8 mouse cellular contexts compared by ENCODE assay signal in the genomic region with DNA sequence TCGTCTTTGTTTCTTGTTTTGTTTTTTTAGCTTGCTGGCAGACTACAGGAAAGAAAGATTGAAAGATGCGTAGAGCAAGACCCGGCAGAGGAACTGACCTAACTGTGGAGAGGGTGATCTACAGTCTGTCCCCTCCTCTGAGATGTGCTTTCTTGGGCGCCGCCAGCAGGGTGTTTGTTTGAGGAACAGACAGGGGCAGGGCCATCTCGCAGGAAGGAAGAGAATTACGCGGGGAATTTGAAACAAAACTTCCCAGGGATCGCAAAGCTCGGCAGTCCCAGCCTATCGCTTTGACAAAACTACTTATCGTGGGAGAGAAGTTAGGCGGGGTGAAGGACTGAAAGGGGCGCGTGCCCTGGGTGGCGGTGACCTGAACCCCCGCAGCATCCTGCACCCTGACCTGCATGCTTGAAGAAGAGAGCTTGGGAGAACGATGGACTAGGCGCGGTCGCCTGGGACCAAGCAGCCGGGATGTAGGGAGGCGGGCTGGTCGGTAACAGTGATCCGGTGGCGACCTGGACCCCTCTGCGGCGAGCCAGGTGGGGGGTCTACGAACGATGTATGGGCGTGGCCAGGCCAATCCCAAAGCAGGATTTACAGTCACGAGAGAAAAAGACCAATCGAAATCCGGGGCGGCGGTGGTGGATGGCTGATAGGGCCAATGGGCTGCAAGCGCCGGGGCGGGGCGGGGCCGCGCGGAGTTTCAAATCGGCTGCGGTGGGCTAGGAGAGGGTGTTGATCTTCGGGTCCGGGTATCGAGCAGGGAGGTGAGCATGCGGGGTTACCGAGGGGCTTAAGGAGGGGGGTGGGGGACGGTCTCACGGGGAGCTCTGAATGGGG. TPM values are rescaled to one million over a fixed set of nuclear protein-coding genes. Genes with fewer than 3 reads are reported as not detected.
DNase-seq lines count a peak whose midpoint lies in the region; ATAC-seq and TF ChIP-seq lines count a peak whose summit lies in the region.

A gene (plus strand): TSS at position 265 of the 840 bp plus-strand sequence.

- peak; percentile 74 for DNase-seq in c-Kit-positive CD71-negative TER-119-negative erythroid progenitor cells, embryonic 14.5 days (ENCODE audit: low read depth)
- peak; percentile 90 to 91 for DNase-seq in heart, postnatal 10 days
- peak; percentile 64 to 81 for DNase-seq in layer of hippocampus, adult 18-20 months (ENCODE audit: low spot score in 2 of 2)
- DNase-seq in lung, embryonic 14.5 days: peak; percentile 97
- peak; percentile 92 for DNase-seq in thymus, adult 2 months

- H3K4me1 ChIP-seq in E14TG2a.4 (replicated peaks; ENCODE audit: low read depth, low read length): peaks cover 20% of the 10 kb centered on the region
- peaks cover 64% of the 10 kb centered on the region for H3K4me1 ChIP-seq in forebrain, embryonic 13.5 days
- peaks cover 11% of the 10 kb centered on the region; the same call in 1 of the 2 replicates for H3K4me1 ChIP-seq in lung, embryonic 14.5 days (ENCODE audit: insufficient read depth)
- peaks cover 27% of the 10 kb centered on the region for H3K4me1 ChIP-seq in thymus, adult 2 months (replicated peaks; ENCODE audit: control insufficient read depth, insufficient read depth, low read length)

- peaks cover 33% of the 10 kb centered on the region for H3K27me3 ChIP-seq in E14TG2a.4 (ENCODE audit: insufficient read depth, low read length)
- H3K27me3 ChIP-seq in forebrain, embryonic 13.5 days: no peaks in the 10 kb centered on the region
- no peaks in the 10 kb centered on the region for H3K27me3 ChIP-seq in lung, embryonic 14.5 days (ENCODE audit: insufficient read depth, low read length)
- H3K27me3 ChIP-seq in thymus, adult 2 months (ENCODE audit: control insufficient read depth, insufficient read depth, low read length): no peaks in the 10 kb centered on the region

- peak within 1 kb of the TSS; percentile 84 for H3K4me3 ChIP-seq in E14TG2a.4 (replicated peaks; ENCODE audit: low read length)
- H3K4me3 ChIP-seq in forebrain, embryonic 13.5 days: peak within 1 kb of the TSS; percentile 74
- H3K4me3 ChIP-seq in lung, embryonic 14.5 days (ENCODE audit: low read depth, low read length): peak within 1 kb of the TSS; percentile 68
- peak within 1 kb of the TSS; percentile 85 for H3K4me3 ChIP-seq in thymus, adult 2 months (ENCODE audit: control insufficient read depth, insufficient read depth, low read length)

- H3K36me3 ChIP-seq in E14TG2a.4 (ENCODE audit: insufficient read depth, low read length): peaks cover 41% of the 10 kb centered on the region
- H3K36me3 ChIP-seq in forebrain, embryonic 13.5 days (ENCODE audit: poor library complexity, severe bottlenecking): peaks cover 31% of the 10 kb centered on the region
- H3K36me3 ChIP-seq in lung, embryonic 14.5 days (ENCODE audit: insufficient read depth): peaks cover 30% of the 10 kb centered on the region
- no peaks in the 10 kb centered on the region for H3K36me3 ChIP-seq in thymus, adult 2 months (ENCODE audit: control insufficient read depth, insufficient read depth, low read length)

- intact Hi-C loops in heart, postnatal 10 days (cut with DNase I): no loop called here

- 1% methylated on average over 52 of the region's 52 CpGs for WGBS in forebrain, embryonic 13.5 days
- WGBS in lung, embryonic 14.5 days: under 1% methylated on average over 52 of the region's 52 CpGs
- 1% methylated on average over 52 of the region's 52 CpGs for WGBS in thymus, adult 2 months

- peak; percentile 95 for ATAC-seq in forebrain, embryonic 13.5 days
- ATAC-seq in lung, embryonic 14.5 days (ENCODE audit: insufficient read depth): peak; percentile 94
- peak; percentile 56 for ATAC-seq in neutrophil, adult 5-6 weeks (ENCODE audit: extremely low read depth, insufficient number of reproducible peaks, low FRiP score, poor library complexity, severe bottlenecking)

- H3K9me3 ChIP-seq in E14TG2a.4 (ENCODE audit: low read length): no peaks in the 10 kb centered on the region
- H3K9me3 ChIP-seq in forebrain, embryonic 13.5 days (replicated peaks): no peaks in the 10 kb centered on the region
- H3K9me3 ChIP-seq in lung, embryonic 14.5 days (ENCODE audit: low read depth, low read length): no peaks in the 10 kb centered on the region

- peak within 1 kb of the TSS; percentile 95 for H3K4me2 ChIP-seq in forebrain, embryonic 13.5 days
- H3K4me2 ChIP-seq in lung, embryonic 14.5 days: peak within 1 kb of the TSS; percentile 65

- H3K27ac ChIP-seq in forebrain, embryonic 13.5 days: peak within 1 kb of the TSS; percentile 82
- peak within 1 kb of the TSS; percentile 79; the same call in 1 of the 2 replicates for H3K27ac ChIP-seq in lung, embryonic 14.5 days (ENCODE audit: low read depth)
- peak within 1 kb of the TSS; percentile 28; the same call in 1 of the 2 replicates for H3K27ac ChIP-seq in thymus, adult 2 months (ENCODE audit: control insufficient read depth, insufficient read depth, low read length)

- H3K9ac ChIP-seq in forebrain, embryonic 13.5 days: peak within 1 kb of the TSS; percentile 79
- peak within 1 kb of the TSS; percentile 74 for H3K9ac ChIP-seq in lung, embryonic 14.5 days

- TF ChIP-seq CTCF in E14TG2a.4 (conservative IDR thresholded peaks at IDR 0.05; ENCODE audit: low read length): no peak
- peak; percentile 51; the same call in 1 of the 2 replicates for TF ChIP-seq CTCF in lung, embryonic 14.5 days (IDR thresholded peaks at IDR 0.05; ENCODE audit: low read depth)
- peak; percentile 30; the same call in 1 of the 2 replicates for TF ChIP-seq CTCF in thymus, adult 2 months (IDR thresholded peaks at IDR 0.05; ENCODE audit: borderline replicate concordance, control insufficient read depth, extremely low read depth, insufficient read depth, low read length, poor library complexity)

- 0 out of 2 replicates have a peak, but pooled peaks have one; percentile 24 for TF ChIP-seq POLR2A in thymus, adult 2 months (IDR thresholded peaks at IDR 0.05; ENCODE audit: control insufficient read depth, extremely low read depth, insufficient read depth, low read length, poor library complexity)

RNA-seq across cellular contexts. Expression of the gene that starts here (rescaled TPM):
- 155 and 171 TPM in 2 replicates for polyA plus RNA-seq in forebrain, embryonic 13.5 days (2015; fragmentation: Nextera tagmentation; extraction: Ambion mirVana)
- total RNA-seq in heart, postnatal 10 days (2021): 10 to 100 TPM; 14.3 to 17.7 TPM
- total RNA-seq in layer of hippocampus, adult 18-20 months (2021): not detected
- 158 and 165 TPM in 2 replicates for polyA plus RNA-seq in lung, embryonic 14.5 days (2014; fragmentation: Nextera tagmentation; extraction: Ambion mirVana)
- not detected in 2 replicates for total RNA-seq in neutrophil, adult 5-6 weeks (2017)
- polyA plus RNA-seq in thymus, adult 2 months (2012; rRNA removed): 40.8 and 48.0 TPM in 2 replicates

Comparison
In these comparisons a context has a peak if more than half of its experiments do, and no peak if none do; other contexts are left out.
1. Peak in every context shown above with its lines: DNase-seq, ATAC-seq, H3K4me3 ChIP-seq and H3K27ac ChIP-seq.
2. RNA of the gene that starts here (total RNA-seq): 14.3 to 17.7 TPM in heart, postnatal 10 days; not detected in layer of hippocampus, adult 18-20 months and not detected in neutrophil, adult 5-6 weeks; every median in the first group is over 10 times any median in the second.
3. Peak in DNase-seq in layer of hippocampus, adult 18-20 months; RNA of the gene not detected or under 1 TPM.
4. Peak in ATAC-seq in neutrophil, adult 5-6 weeks; RNA of the gene not detected or under 1 TPM.
5. H3K27ac ChIP-seq: peak in every context shown above with its lines; median percentile 82 in forebrain, embryonic 13.5 days; 79 in lung, embryonic 14.5 days; 28 in thymus, adult 2 months.